Mouse (Mus musculus) midbrain, embryonic 11.5 days (tissue): ENCODE results near the gene Tns3. TPM values are rescaled to one million over a fixed set of nuclear protein-coding genes. Genes with fewer than 3 reads are reported as not detected.

Experiments used
- ATAC-seq: fragments of 200-750 bp; cut with Nextera tagmentation; 2 replicates; pipeline ENCODE4 v1.8.0; 2017; ENCODE audit warnings: moderate TSS enrichment, moderate library complexity; ENCODE audit not compliant: low FRiP score
- DNase-seq: peaks from one replicate; pipeline ENCODE4 v3.0.0; 2015; ENCODE audit warnings: low spot score; ENCODE audit errors: missing footprints
- H3K27ac ChIP-seq: fragments of 300-500 bp; sonication (generic); 2 replicates; pipeline ENCODE4 v1.5.1; 2014; ENCODE audit warnings: low read depth, low read length
- H3K27me3 ChIP-seq: fragments of 300-500 bp; sonication (generic); 2 replicates; pipeline ENCODE4 v1.6.1; 2014; ENCODE audit warnings: mild to moderate bottlenecking, low read length, moderate library complexity, mixed read lengths; ENCODE audit not compliant: control insufficient read depth, insufficient read depth
- H3K36me3 ChIP-seq: fragments of 300-500 bp; sonication (generic); 2 replicates; pipeline ENCODE4 v1.6.1; 2014; ENCODE audit warnings: mild to moderate bottlenecking, low read length, moderate library complexity, mixed read lengths; ENCODE audit not compliant: control insufficient read depth, insufficient read depth
- H3K4me1 ChIP-seq: fragments of 300-500 bp; sonication (generic); 2 replicates; pipeline ENCODE4 v1.6.1; 2014; ENCODE audit warnings: low read length; ENCODE audit not compliant: control insufficient read depth, insufficient read depth
- H3K4me2 ChIP-seq: fragments of 300-500 bp; sonication (generic); 2 replicates; pipeline ENCODE4 v1.6.1; 2014; ENCODE audit warnings: mild to moderate bottlenecking, moderate library complexity
- H3K4me3 ChIP-seq: fragments of 300-500 bp; sonication (generic); 2 replicates; pipeline ENCODE4 v1.5.1; 2014; ENCODE audit warnings: low read depth, low read length
- H3K9ac ChIP-seq: fragments of 300-500 bp; sonication (generic); 2 replicates; pipeline ENCODE4 v1.6.1; 2014; ENCODE audit warnings: low read length
- H3K9me3 ChIP-seq: fragments of 300-500 bp; sonication (generic); 2 replicates; pipeline ENCODE4 v1.6.1; 2016; ENCODE audit warnings: low read length; ENCODE audit not compliant: control insufficient read depth
- WGBS: fragments of 180-500 bp; shearing (Covaris S2); extraction: QIAGEN DNeasy Blood & Tissue Kit; methylation state at CpG from one replicate; pipeline ENCODE4 v1.1.7; 2014; 5-methylcytosine and 5-hydroxymethylcytosine counted together
- polyA plus RNA-seq: library from polyadenylated mRNA; unstranded; fragments of >200 nt; fragmentation: Nextera tagmentation; extraction: Ambion mirVana; gene quantifications from 2 replicates; pipeline ENCODE4 v1.2.1, GENCODE M21; 2014

The Tns3 gene
- polyA plus RNA-seq, 1 experiment from 2014 or later: 5.0 TPM

DNA sequence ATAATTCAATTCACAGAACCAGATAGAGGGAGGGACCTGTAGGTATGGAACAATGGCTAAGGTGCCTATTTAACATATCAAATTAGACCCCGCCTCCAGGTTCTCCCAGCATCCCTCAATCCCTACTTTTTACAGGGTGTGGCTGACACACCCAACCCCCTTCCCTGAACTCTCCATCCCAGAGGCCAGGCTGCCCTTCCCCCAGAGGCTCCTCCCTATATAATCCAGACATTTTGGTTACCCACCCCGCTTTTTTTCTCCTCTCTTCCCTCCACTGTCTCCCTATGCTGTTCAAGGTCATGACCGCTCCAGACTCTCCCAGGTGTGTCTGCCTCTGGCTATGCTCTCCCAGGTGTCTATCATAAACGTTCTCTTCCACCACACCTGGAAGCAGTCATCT lies 7.4 kb upstream of the Tns3 start:
- H3K4me2 ChIP-seq: no peak overlapping the region
- WGBS: 76% methylated on average over 4 of the region's 4 CpGs
- H3K27me3 ChIP-seq: no peaks in the 10 kb centered on the region
- no peak overlapping the region for H3K27ac ChIP-seq
- no peak overlapping the region for H3K9ac ChIP-seq
- H3K9me3 ChIP-seq: no peaks in the 10 kb centered on the region
- H3K4me3 ChIP-seq: no peak overlapping the region
- H3K4me1 ChIP-seq: no peaks in the 10 kb centered on the region
- no peaks in the 10 kb centered on the region for H3K36me3 ChIP-seq
- DNase-seq: no peak
- ATAC-seq: no peak

DNA sequence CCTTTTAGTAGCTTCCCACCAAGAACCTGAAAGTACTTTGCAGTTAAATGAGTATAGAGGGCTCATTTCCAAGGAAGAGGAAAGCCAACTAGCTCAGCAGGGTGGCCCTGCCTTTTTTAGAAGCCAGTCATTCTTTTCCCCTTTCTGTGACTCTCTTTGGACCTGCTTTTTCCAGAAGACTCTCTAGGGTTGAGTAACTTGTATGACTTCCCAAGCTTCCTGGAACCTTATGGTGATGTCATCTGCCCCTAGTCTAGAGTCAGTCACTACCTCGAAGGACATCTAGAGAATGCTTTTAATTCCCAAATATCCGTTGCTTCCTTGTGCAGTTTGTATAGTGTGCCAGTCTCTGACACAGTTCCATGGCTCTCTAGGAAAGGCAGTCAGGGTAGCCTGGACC lies 4.8 kb upstream of the Tns3 start:
- Histone ChIP-seq H3K27ac (no peak overlapping the region), H3K4me1 (peaks cover 3% of the 10 kb centered on the region; the same call in 1 of the 2 replicates), H3K36me3 (no peaks in the 10 kb centered on the region), H3K4me3 (no peak overlapping the region), H3K4me2 (no peak overlapping the region), H3K9ac (no peak overlapping the region), H3K9me3 (no peaks in the 10 kb centered on the region), H3K27me3 (peaks cover 6% of the 10 kb centered on the region)
- no peak for DNase-seq
- no peak for ATAC-seq
- WGBS: 87% methylated on average over 2 of the region's 2 CpGs

- peak overlapping the region; percentile 64 for H3K4me3 ChIP-seq
- no peak overlapping the region for H3K27ac ChIP-seq
- WGBS: 44% methylated on average over 5 of the region's 5 CpGs
- no peaks in the 10 kb centered on the region for H3K9me3 ChIP-seq
- H3K9ac ChIP-seq: peak overlapping the region; percentile 83
- H3K27me3 ChIP-seq: peaks cover 6% of the 10 kb centered on the region
- peaks cover 9% of the 10 kb centered on the region for H3K4me1 ChIP-seq
- ATAC-seq: no peak
- H3K4me2 ChIP-seq: peak overlapping the region; percentile 97
- H3K36me3 ChIP-seq: no peaks in the 10 kb centered on the region
- peak; percentile 90 for DNase-seq
Observed at GRCm38 (mm10) chr11:8664797-8665196, 462 bp upstream of the Tns3 start.

- ATAC-seq (peak; percentile 81), DNase-seq (peak; percentile 96)
- Histone ChIP-seq H3K27ac (no peak overlapping the region), H3K4me3 (peak overlapping the region; percentile 64), H3K9me3 (no peaks in the 10 kb centered on the region), H3K36me3 (no peaks in the 10 kb centered on the region), H3K27me3 (peaks cover 6% of the 10 kb centered on the region), H3K4me1 (peaks cover 9% of the 10 kb centered on the region), H3K4me2 (peak overlapping the region; percentile 97), H3K9ac (peak overlapping the region; percentile 83)
- under 1% methylated on average over 52 of the region's 52 CpGs for WGBS
Observed at GRCm38 (mm10) chr11:8663444-8664392, 617 bp downstream of the Tns3 start.

DNA sequence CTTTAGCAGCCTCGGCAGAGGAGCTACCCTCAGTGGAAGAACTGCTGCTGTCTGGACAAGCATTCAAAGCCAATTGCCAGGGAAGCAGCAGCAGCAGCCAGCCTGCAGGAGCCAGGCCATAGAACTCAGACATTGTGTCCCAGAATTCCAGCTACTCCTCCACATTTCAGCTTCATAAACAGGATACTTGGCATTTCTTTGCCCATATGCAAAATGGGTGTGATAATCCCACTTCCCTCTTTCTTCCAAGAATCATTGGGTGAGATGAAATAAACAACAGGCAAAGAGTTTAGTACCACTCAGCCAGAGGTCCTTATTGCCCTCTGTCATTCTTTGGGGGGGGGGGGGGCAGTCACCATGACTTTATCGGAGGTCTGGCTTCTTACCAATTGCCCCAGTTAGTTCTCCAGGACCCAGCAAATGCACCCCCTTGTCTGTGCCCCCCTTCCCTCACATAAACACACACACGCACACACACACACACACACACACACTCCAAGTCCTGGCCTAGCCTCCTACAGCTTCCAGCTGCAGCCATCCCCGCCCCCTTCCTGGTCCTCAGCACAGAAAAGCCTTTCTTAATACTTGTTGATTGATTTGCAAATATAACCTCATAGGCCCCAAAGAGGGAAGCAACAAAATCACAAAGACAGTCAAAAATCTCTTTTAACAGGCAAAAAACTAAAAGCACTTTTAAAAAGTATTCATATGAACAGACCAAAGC lies 1.5 kb downstream of the Tns3 start:
- Histone ChIP-seq H3K27ac (no peak overlapping the region), H3K36me3 (no peaks in the 10 kb centered on the region), H3K4me1 (peaks cover 9% of the 10 kb centered on the region), H3K4me3 (no peak overlapping the region; the same call in 1 of the 2 replicates), H3K9ac (no peak overlapping the region), H3K27me3 (peaks cover 6% of the 10 kb centered on the region), H3K9me3 (no peaks in the 10 kb centered on the region), H3K4me2 (peak overlapping the region; percentile 97)
- WGBS: 53% methylated on average over 4 of the region's 4 CpGs
- ATAC-seq (no peak), DNase-seq (no peak)

- H3K9me3 ChIP-seq: no peaks in the 10 kb centered on the region
Observed at GRCm38 (mm10) chr11:8660951-8661350, 3.4 kb downstream of the Tns3 start.

GRCm38 (mm10) chr11:8659851-8660250 lies 4.5 kb downstream of the Tns3 start:
- no peaks in the 10 kb centered on the region for H3K9me3 ChIP-seq
- H3K4me2 ChIP-seq: no peak overlapping the region
- no peak overlapping the region for H3K9ac ChIP-seq
- no peak overlapping the region for H3K27ac ChIP-seq
- H3K4me3 ChIP-seq: no peak overlapping the region
- no peak for ATAC-seq
- 68% methylated on average over 9 of the region's 9 CpGs for WGBS
- H3K36me3 ChIP-seq: no peaks in the 10 kb centered on the region
- H3K27me3 ChIP-seq: peaks cover 4% of the 10 kb centered on the region
- DNase-seq: no peak
- peaks cover 9% of the 10 kb centered on the region for H3K4me1 ChIP-seq

More at GRCm38 (mm10) chr11:8660951-8661350, 3.4 kb downstream of the Tns3 start:
- H3K9ac ChIP-seq: no peak overlapping the region
- 89% methylated on average over 4 of the region's 4 CpGs for WGBS
- H3K4me2 ChIP-seq: no peak overlapping the region
- H3K36me3 ChIP-seq: no peaks in the 10 kb centered on the region
- no peak overlapping the region for H3K4me3 ChIP-seq
- H3K27me3 ChIP-seq: peaks cover 6% of the 10 kb centered on the region
- peaks cover 9% of the 10 kb centered on the region for H3K4me1 ChIP-seq
- ATAC-seq (no peak), DNase-seq (no peak)
- H3K27ac ChIP-seq: no peak overlapping the region

GRCm38 (mm10) chr11:8659061-8659460 lies 5.3 kb downstream of the Tns3 start:
- no peak overlapping the region for H3K4me3 ChIP-seq
- no peaks in the 10 kb centered on the region; the same call in 1 of the 2 replicates for H3K27me3 ChIP-seq
- H3K36me3 ChIP-seq: no peaks in the 10 kb centered on the region
- ATAC-seq (no peak), DNase-seq (no peak)
- H3K4me1 ChIP-seq: peaks cover 7% of the 10 kb centered on the region
- H3K9ac ChIP-seq: no peak overlapping the region
- no peak overlapping the region for H3K27ac ChIP-seq
- H3K4me2 ChIP-seq: no peak overlapping the region
- WGBS: 63% methylated on average over 6 of the region's 6 CpGs
- no peaks in the 10 kb centered on the region for H3K9me3 ChIP-seq

GRCm38 (mm10) chr11:8657493-8657892 lies 6.8 kb downstream of the Tns3 start:
- Histone ChIP-seq H3K4me3 (no peak overlapping the region), H3K36me3 (no peaks in the 10 kb centered on the region), H3K4me2 (no peak overlapping the region), H3K9ac (no peak overlapping the region), H3K4me1 (no peaks in the 10 kb centered on the region), H3K9me3 (no peaks in the 10 kb centered on the region), H3K27me3 (no peaks in the 10 kb centered on the region), H3K27ac (no peak overlapping the region)
- ATAC-seq: no peak
- DNase-seq: no peak
- WGBS: 91% methylated on average over 8 of the region's 8 CpGs
